Mouse (Mus musculus) heart, embryonic 10.5 days (tissue): ENCODE data around the gene Rassf5. TPM values are rescaled to one million over a fixed set of nuclear protein-coding genes. Genes with fewer than 3 reads are reported as not detected.

ENCODE experiments used
- DNase-seq: peaks from one replicate; pipeline ENCODE4 v3.0.0-alpha.2; 2017; ENCODE audit warnings: low spot score
- H3K27ac ChIP-seq: fragments of 300-500 bp; sonication (generic); 2 replicates; pipeline ENCODE4 v1.5.1; 2016; ENCODE audit warnings: mild to moderate bottlenecking
- H3K27me3 ChIP-seq: fragments of 300-500 bp; sonication (generic); 2 replicates; pipeline ENCODE4 v1.6.1; 2016; ENCODE audit warnings: mild to moderate bottlenecking; ENCODE audit not compliant: poor library complexity, insufficient read depth, severe bottlenecking
- H3K36me3 ChIP-seq: fragments of 300-500 bp; sonication (generic); 2 replicates; pipeline ENCODE4 v1.6.1; 2016; ENCODE audit warnings: mild to moderate bottlenecking, moderate library complexity
- H3K4me1 ChIP-seq: fragments of 300-500 bp; sonication (generic); 2 replicates; pipeline ENCODE4 v1.6.1; 2016; ENCODE audit warnings: mild to moderate bottlenecking
- H3K4me3 ChIP-seq: fragments of 300-500 bp; sonication (generic); 2 replicates; pipeline ENCODE4 v1.5.1; 2016; ENCODE audit warnings: mild to moderate bottlenecking, moderate library complexity
- H3K9me3 ChIP-seq: fragments of 300-500 bp; sonication (generic); 2 replicates; pipeline ENCODE4 v1.6.1; 2016; ENCODE audit warnings: mild to moderate bottlenecking, moderate library complexity
- WGBS: fragments of 180-500 bp; shearing (Covaris S2); methylation state at CpG from one replicate; pipeline ENCODE4 v1.1.7; 2016; 5-methylcytosine and 5-hydroxymethylcytosine counted together
- polyA plus RNA-seq: library from polyadenylated mRNA; unstranded; fragments of >200 nt; fragmentation: Nextera tagmentation; extraction: Ambion mirVana; gene quantifications from 2 replicates; pipeline ENCODE4 v1.2.1, GENCODE M21; 2016

Gene Rassf5
- polyA plus RNA-seq, 1 experiment from 2014 or later = 44.4 TPM

GRCm38 (mm10) chr1:131135960-131136629, 109.0 kb downstream of the Rassf5 start:
- Histone ChIP-seq H3K36me3 (no peaks in the 10 kb centered on the region), H3K27me3 (no peaks in the 10 kb centered on the region), H3K27ac (no peak overlapping the region), H3K4me1 (peaks cover 19% of the 10 kb centered on the region), H3K9me3 (no peaks in the 10 kb centered on the region), H3K4me3 (no peak overlapping the region)
- DNase-seq = no peak
- 75% methylated on average over 10 of the region's 10 CpGs for WGBS

- 69% methylated on average over 8 of the region's 8 CpGs for WGBS
- peaks cover 19% of the 10 kb centered on the region for H3K4me1 ChIP-seq
- H3K4me3 ChIP-seq = no peak overlapping the region
These were observed 110.0 kb downstream of the Rassf5 start for GRCm38 (mm10) chr1:131134942-131135522.

DNA sequence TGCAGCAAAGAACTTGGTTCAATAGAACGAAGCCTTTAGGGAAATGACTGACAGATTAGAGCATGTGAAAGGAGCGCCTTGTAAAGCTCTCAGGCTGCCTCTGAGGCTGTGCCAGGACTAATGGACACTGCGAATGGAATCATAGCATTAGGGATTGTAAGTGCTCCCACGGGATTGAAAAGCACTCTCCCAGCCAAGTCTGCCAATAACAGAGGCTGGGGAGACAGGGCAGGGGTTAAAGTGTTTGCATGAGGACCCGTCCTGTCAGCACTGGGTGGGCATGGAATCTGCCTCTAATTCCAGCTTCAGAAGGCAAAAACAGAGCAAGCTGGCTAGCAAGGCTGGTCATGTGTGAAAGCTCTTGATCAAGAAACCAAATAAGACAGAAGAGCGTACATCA, 110.8 kb downstream of the Rassf5 start:
- WGBS = 70% methylated on average over 6 of the region's 6 CpGs
- Histone ChIP-seq H3K27ac (no peak overlapping the region), H3K4me3 (no peak overlapping the region)

More at GRCm38 (mm10) chr1:131134942-131135522, 110.0 kb downstream of the Rassf5 start:
- Histone ChIP-seq H3K27me3 (no peaks in the 10 kb centered on the region), H3K36me3 (peaks cover 3% of the 10 kb centered on the region; the same call in 1 of the 2 replicates), H3K27ac (no peak overlapping the region), H3K9me3 (no peaks in the 10 kb centered on the region)
- DNase-seq = no peak

More for the DNA sequence above, 110.8 kb downstream of the Rassf5 start:
- H3K36me3 ChIP-seq = peaks cover 11% of the 10 kb centered on the region; the same call in 1 of the 2 replicates
- no peaks in the 10 kb centered on the region for H3K9me3 ChIP-seq
- no peak for DNase-seq
- no peaks in the 10 kb centered on the region for H3K27me3 ChIP-seq
- H3K4me1 ChIP-seq = peaks cover 17% of the 10 kb centered on the region

Other genes with a start within 250 kb of the Rassf5 start
- not detected in 2 replicates for gene Il10, start 225.4 kb downstream of the Rassf5 start, polyA plus RNA-seq
- 59.2 and 60.3 TPM in 2 replicates for gene Mapkapk2, start 147.4 kb downstream of the Rassf5 start, polyA plus RNA-seq
- gene Dyrk3, start 106.9 kb downstream of the Rassf5 start, polyA plus RNA-seq = 3.1 and 3.9 TPM in 2 replicates
- gene Eif2d, start 92.1 kb downstream of the Rassf5 start, polyA plus RNA-seq = 54.8 and 62.9 TPM in 2 replicates
- 1.8 and 2.3 TPM in 2 replicates for gene Ikbke, start 34.3 kb upstream of the Rassf5 start, polyA plus RNA-seq